Mouse (Mus musculus) small intestine, adult 2 months (tissue): ENCODE results near the gene Foxj2. TPM values are rescaled to one million over a fixed set of nuclear protein-coding genes. Genes with fewer than 3 reads are reported as not detected.

Experiments
- H3K27ac ChIP-seq: fragments of 200-500 bp; 2 replicates; pipeline ENCODE4 v1.5.1; 2012; ENCODE audit warnings: low read depth, low read length, control low read depth, inconsistent platforms; ENCODE audit not compliant: insufficient read depth
- H3K27me3 ChIP-seq: fragments of 200-500 bp; 2 replicates; pipeline ENCODE4 v1.6.1; 2012; ENCODE audit warnings: mild to moderate bottlenecking, moderate library complexity, low read length, inconsistent platforms; ENCODE audit not compliant: control insufficient read depth, insufficient read depth
- H3K36me3 ChIP-seq: fragments of 200-500 bp; 2 replicates; pipeline ENCODE4 v1.6.1; 2012; ENCODE audit warnings: mild to moderate bottlenecking, low read length, control low read depth, inconsistent platforms; ENCODE audit not compliant: control insufficient read depth, insufficient read depth
- H3K4me1 ChIP-seq: fragments of 200-500 bp; 2 replicates; pipeline ENCODE4 v1.6.1; 2012; ENCODE audit warnings: low read length, inconsistent platforms, mixed read lengths; ENCODE audit not compliant: control insufficient read depth, insufficient read depth, insufficient read length
- H3K4me3 ChIP-seq: fragments of 200-500 bp; 2 replicates; pipeline ENCODE4 v1.5.1; 2012; ENCODE audit warnings: low read depth, mild to moderate bottlenecking, control low read depth, inconsistent platforms, low read length, moderate library complexity
- CTCF ChIP-seq: fragments of 200-500 bp; IDR thresholded peaks from 2 replicates; pipeline ENCODE4 v1.5.1; 2012; ENCODE audit warnings: low read depth, mild to moderate bottlenecking, control low read depth, inconsistent platforms, low read length, moderate library complexity, mixed read lengths; ENCODE audit not compliant: insufficient replicate concordance, insufficient read length; ENCODE audit errors: extremely low read depth
- POLR2A ChIP-seq: fragments of 200-500 bp; IDR thresholded peaks from 2 replicates; pipeline ENCODE4 v1.6.1; 2012; ENCODE audit warnings: low read depth, mild to moderate bottlenecking, control low read depth, inconsistent platforms, low read length, moderate library complexity
- WGBS: fragments of 180-500 bp; shearing (Covaris S2); methylation state at CpG from one replicate; pipeline ENCODE4 v1.1.7; 2018; 5-methylcytosine and 5-hydroxymethylcytosine counted together
- polyA plus RNA-seq: library from polyadenylated mRNA; depleted of rRNA; stranded (reverse); fragments of >200 nt; gene quantifications from 2 replicates; pipeline ENCODE4 v1.2.3, GENCODE M21; 2012

The Foxj2 gene
- polyA plus RNA-seq, 1 experiment: 12.3 TPM

GRCm38 (mm10) chr6:122782164-122782563 lies 37.5 kb upstream of the Foxj2 start:
- Histone ChIP-seq H3K27ac (no peak overlapping the region), H3K4me1 (no peaks in the 10 kb centered on the region), H3K27me3 (no peaks in the 10 kb centered on the region), H3K36me3 (no peaks in the 10 kb centered on the region), H3K4me3 (no peak overlapping the region)
- TF ChIP-seq POLR2A (no peak), CTCF (no peak)
- WGBS: 12% methylated on average over 3 of the region's 3 CpGs

- TF ChIP-seq CTCF: no peak
- no peak for TF ChIP-seq POLR2A
- WGBS: 95% methylated on average over 3 of the region's 3 CpGs
- Histone ChIP-seq H3K4me1 (no peaks in the 10 kb centered on the region), H3K4me3 (no peak overlapping the region), H3K27me3 (no peaks in the 10 kb centered on the region), H3K27ac (no peak overlapping the region), H3K36me3 (no peaks in the 10 kb centered on the region)
Observed at GRCm38 (mm10) chr6:122784866-122785265, 34.8 kb upstream of the Foxj2 start.

GRCm38 (mm10) chr6:122786275-122786674 lies 33.4 kb upstream of the Foxj2 start:
- Histone ChIP-seq H3K27me3 (no peaks in the 10 kb centered on the region), H3K27ac (no peak overlapping the region), H3K4me3 (no peak overlapping the region), H3K36me3 (no peaks in the 10 kb centered on the region), H3K4me1 (no peaks in the 10 kb centered on the region)
- 31% methylated on average over 5 of the region's 5 CpGs for WGBS
- TF ChIP-seq CTCF (peak; percentile 51; the same call in 1 of the 2 replicates), POLR2A (no peak)

GRCm38 (mm10) chr6:122795254-122795935 lies 24.3 kb upstream of the Foxj2 start:
- WGBS: 68% methylated on average over 8 of the region's 8 CpGs
- TF ChIP-seq CTCF: no peak
- TF ChIP-seq POLR2A: no peak
- Histone ChIP-seq H3K36me3 (no peaks in the 10 kb centered on the region), H3K27me3 (no peaks in the 10 kb centered on the region), H3K4me3 (no peak overlapping the region), H3K27ac (no peak overlapping the region), H3K4me1 (no peaks in the 10 kb centered on the region)

GRCm38 (mm10) chr6:122800640-122801300 lies 18.9 kb upstream of the Foxj2 start:
- WGBS: 41% methylated on average over 10 of the region's 10 CpGs
- 0 out of 2 replicates have a peak, but pooled peaks cover 7% of the 10 kb centered on the region for H3K27me3 ChIP-seq

GRCm38 (mm10) chr6:122801301-122801800 lies 18.4 kb upstream of the Foxj2 start, which contains the start of gene Slc2a3:
Slc2a3 (minus strand) TSS chr6:122801640.
- no peak for TF ChIP-seq CTCF
- TF ChIP-seq POLR2A: no peak
- peak within 1 kb of the TSS; percentile 63 for H3K4me3 ChIP-seq
- peak within 1 kb of the TSS; percentile 23; the same call in 1 of the 2 replicates for H3K27ac ChIP-seq
- H3K27me3 ChIP-seq: 0 out of 2 replicates have a peak, but pooled peaks cover 7% of the 10 kb centered on the region
- peaks cover 6% of the 10 kb centered on the region for H3K4me1 ChIP-seq
- 2% methylated on average over 46 of the region's 46 CpGs for WGBS
- no peaks in the 10 kb centered on the region for H3K36me3 ChIP-seq

More at GRCm38 (mm10) chr6:122800640-122801300, 18.9 kb upstream of the Foxj2 start:
- Histone ChIP-seq H3K4me1 (peaks cover 6% of the 10 kb centered on the region), H3K4me3 (peak overlapping the region; percentile 63), H3K27ac (peak overlapping the region; percentile 2; the same call in 1 of the 2 replicates), H3K36me3 (no peaks in the 10 kb centered on the region)
- TF ChIP-seq POLR2A (no peak), CTCF (no peak)

GRCm38 (mm10) chr6:122801801-122802514 lies 17.8 kb upstream of the Foxj2 start:
- Histone ChIP-seq H3K36me3 (no peaks in the 10 kb centered on the region), H3K4me1 (peaks cover 6% of the 10 kb centered on the region), H3K4me3 (peak overlapping the region; percentile 63), H3K27ac (0 out of 2 replicates have a peak overlapping the region, but pooled peaks have one; percentile 23), H3K27me3 (0 out of 2 replicates have a peak, but pooled peaks cover 7% of the 10 kb centered on the region)
- 5% methylated on average over 34 of the region's 34 CpGs for WGBS
- no peak for TF ChIP-seq CTCF
- no peak for TF ChIP-seq POLR2A
